Mouse (Mus musculus): Measurements from ENCODE around the gene Nfe2l1. TPM values are rescaled to one million over a fixed set of nuclear protein-coding genes. Genes with fewer than 3 reads are reported as not detected.

Nfe2l1 gene
- polyA plus RNA-seq (2015; fragmentation: Nextera tagmentation; extraction: Ambion mirVana): 17.6 and 22.1 TPM in 2 replicates

DNA sequence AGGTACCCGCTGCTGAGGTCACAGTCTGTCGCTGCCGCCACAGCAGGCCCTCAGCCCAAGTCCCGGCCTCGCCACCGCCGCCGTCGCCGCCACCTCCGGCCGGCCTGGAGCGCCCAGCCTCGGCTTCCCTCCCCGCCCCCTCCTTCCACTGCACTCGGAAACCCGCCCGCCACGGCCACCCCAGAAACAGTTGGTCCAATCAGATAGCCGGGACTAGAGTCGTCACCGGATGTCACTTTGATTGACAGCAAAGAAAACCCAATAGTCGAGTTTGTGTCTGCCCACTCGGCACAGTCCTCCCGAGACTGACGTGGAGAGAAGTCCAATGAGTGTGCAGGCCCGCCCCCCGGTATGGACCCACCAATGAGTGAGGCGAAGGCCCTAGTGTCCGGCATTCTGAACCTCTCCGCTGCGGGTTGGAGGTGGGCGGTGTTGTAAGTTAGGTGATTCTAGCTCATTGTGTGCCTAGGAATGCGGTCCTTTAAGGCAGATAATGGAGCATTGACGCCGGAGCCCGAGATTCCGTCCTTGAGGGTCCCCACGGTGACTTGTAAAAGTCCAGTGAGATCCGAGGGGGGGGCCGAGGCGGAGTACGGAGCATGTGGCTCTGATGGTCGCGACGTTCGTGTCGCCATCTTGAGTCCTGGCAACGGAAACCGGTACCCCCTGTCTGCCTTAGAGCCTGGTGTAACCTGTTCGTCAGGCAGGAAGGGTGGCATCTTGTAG, at the start of gene Nfe2l1:
Gene Nfe2l1 (minus strand): TSS at position 156 of the 726 bp plus-strand sequence.
- WGBS (ENCODE audit: insufficient replicate concordance): under 1% methylated on average over 51 of the region's 51 CpGs
- H3K4me2 ChIP-seq (ENCODE audit: low read depth, low read length): peak within 1 kb of the TSS; percentile 91
- H3K36me3 ChIP-seq (replicated peaks; ENCODE audit: insufficient read depth, low read length): peaks cover 8% of the 10 kb centered on the region
- TF ChIP-seq EP300 (IDR thresholded peaks at IDR 0.05; ENCODE audit: low read depth): no peak
- TF ChIP-seq CTCF (IDR thresholded peaks at IDR 0.05; ENCODE audit: low read depth): no peak
- H3K4me1 ChIP-seq (ENCODE audit: insufficient read depth): peaks cover 39% of the 10 kb centered on the region
- no peaks in the 10 kb centered on the region for H3K9me3 ChIP-seq (ENCODE audit: low read length)
- H3K27me3 ChIP-seq (ENCODE audit: insufficient read depth, low read length): no peaks in the 10 kb centered on the region
- peak within 1 kb of the TSS; percentile 89 for H3K9ac ChIP-seq (replicated peaks)
- H3K27ac ChIP-seq (ENCODE audit: low read depth): peak within 1 kb of the TSS; percentile 99
- peak within 1 kb of the TSS; percentile 84 for H3K4me3 ChIP-seq (ENCODE audit: low read depth, low read length)
- ATAC-seq (peak; percentile 95), DNase-seq (peak; percentile 96)

DNA sequence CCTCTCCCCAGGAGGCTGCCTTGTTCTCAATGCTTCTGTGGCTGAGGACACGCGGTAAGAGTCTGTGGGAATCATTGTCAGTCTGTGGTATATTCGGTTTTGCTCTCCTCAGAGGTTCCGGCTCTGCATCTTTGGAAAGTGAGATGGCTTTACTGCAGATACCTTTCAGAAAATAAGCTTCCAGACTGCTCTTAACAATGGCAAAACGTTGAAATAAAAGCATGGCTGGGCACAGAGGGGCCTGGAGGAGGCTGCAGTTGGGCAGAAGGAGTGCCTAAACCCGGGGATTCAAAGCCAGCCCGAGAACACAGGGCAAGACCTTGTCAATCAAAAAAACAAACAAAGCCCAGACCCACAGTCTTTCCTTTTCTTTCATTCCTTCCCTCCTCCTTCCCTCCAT, 49.6 kb upstream of the Nfe2l1 start:
- DNase-seq (no peak), ATAC-seq (no peak)
- TF ChIP-seq CTCF (IDR thresholded peaks at IDR 0.05; ENCODE audit: low read depth) (no peak), EP300 (IDR thresholded peaks at IDR 0.05; ENCODE audit: low read depth) (no peak)
- H3K4me3 ChIP-seq (ENCODE audit: low read depth, low read length): no peak overlapping the region
- H3K4me2 ChIP-seq (ENCODE audit: low read depth, low read length): 0 out of 2 replicates have a peak overlapping the region, but pooled peaks have one; percentile 4
- WGBS (ENCODE audit: insufficient replicate concordance): 17% methylated on average over 7 of the region's 7 CpGs
- H3K9me3 ChIP-seq (ENCODE audit: low read length): no peaks in the 10 kb centered on the region
- no peaks in the 10 kb centered on the region; the same call in 1 of the 2 replicates for H3K4me1 ChIP-seq (ENCODE audit: insufficient read depth)
- no peaks in the 10 kb centered on the region for H3K36me3 ChIP-seq (replicated peaks; ENCODE audit: insufficient read depth, low read length)
- no peak overlapping the region for H3K27ac ChIP-seq (ENCODE audit: low read depth)
- H3K27me3 ChIP-seq (ENCODE audit: insufficient read depth, low read length): peaks cover 18% of the 10 kb centered on the region
- no peak overlapping the region; the same call in 1 of the 2 replicates for H3K9ac ChIP-seq (replicated peaks)

DNA sequence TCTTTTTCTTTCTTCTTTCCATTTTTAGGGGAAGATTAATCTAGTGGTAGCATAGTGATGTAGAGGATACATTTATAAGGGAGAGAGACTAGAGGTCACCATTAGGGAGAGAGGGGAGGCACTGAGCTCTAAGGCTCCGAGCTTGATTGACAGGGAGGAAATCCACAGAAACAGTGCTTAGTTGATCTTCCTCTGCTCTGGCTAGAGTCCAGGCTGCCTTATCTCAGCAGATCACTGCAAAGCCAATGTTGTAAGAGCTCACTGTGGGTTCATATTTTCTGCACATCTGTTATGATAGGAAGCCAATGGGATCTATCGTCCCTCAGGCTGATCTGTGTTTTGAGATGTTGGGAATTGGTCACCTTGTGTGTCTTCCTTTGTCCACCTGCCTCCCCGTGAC, 48.9 kb upstream of the Nfe2l1 start:
- Histone ChIP-seq H3K27me3 (ENCODE audit: insufficient read depth, low read length) (peaks cover 21% of the 10 kb centered on the region), H3K4me2 (ENCODE audit: low read depth, low read length) (no peak overlapping the region), H3K27ac (ENCODE audit: low read depth) (no peak overlapping the region), H3K4me3 (ENCODE audit: low read depth, low read length) (no peak overlapping the region), H3K9ac (replicated peaks) (no peak overlapping the region), H3K4me1 (ENCODE audit: insufficient read depth) (no peaks in the 10 kb centered on the region; the same call in 1 of the 2 replicates), H3K9me3 (ENCODE audit: low read length) (no peaks in the 10 kb centered on the region), H3K36me3 (replicated peaks; ENCODE audit: insufficient read depth, low read length) (no peaks in the 10 kb centered on the region)
- no peak for DNase-seq
- 15% methylated on average over 3 of the region's 3 CpGs for whole genome bisulfite sequencing (ENCODE audit: insufficient replicate concordance)
- TF ChIP-seq EP300 (IDR thresholded peaks at IDR 0.05; ENCODE audit: low read depth) (no peak), CTCF (IDR thresholded peaks at IDR 0.05; ENCODE audit: low read depth) (no peak)
- no peak for ATAC-seq

DNA sequence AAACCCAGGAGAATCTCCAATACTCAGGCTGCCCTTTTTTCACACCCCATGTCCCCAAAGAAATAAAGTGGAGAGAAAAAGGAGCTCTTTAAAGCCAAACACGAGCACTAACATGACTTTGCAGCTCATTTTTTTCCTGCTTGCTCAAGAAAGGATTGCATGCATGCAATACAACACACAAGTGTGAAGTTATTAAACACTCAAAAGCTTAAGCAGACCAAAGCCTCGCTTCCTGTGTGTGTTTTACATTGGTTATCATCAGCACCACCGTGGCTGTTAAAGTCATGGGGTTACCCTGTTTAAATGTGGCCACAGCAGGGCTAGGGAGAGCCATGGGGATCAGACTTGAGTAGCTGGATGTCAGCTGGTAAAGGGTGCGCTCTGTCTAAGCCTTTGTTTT, 47.3 kb upstream of the Nfe2l1 start:
- no peak for TF ChIP-seq CTCF (IDR thresholded peaks at IDR 0.05; ENCODE audit: low read depth)
- TF ChIP-seq EP300 (IDR thresholded peaks at IDR 0.05; ENCODE audit: low read depth): no peak
- Histone ChIP-seq H3K9me3 (ENCODE audit: low read length) (no peaks in the 10 kb centered on the region), H3K4me1 (ENCODE audit: insufficient read depth) (no peaks in the 10 kb centered on the region; the same call in 1 of the 2 replicates), H3K4me2 (ENCODE audit: low read depth, low read length) (no peak overlapping the region), H3K27ac (ENCODE audit: low read depth) (no peak overlapping the region), H3K9ac (replicated peaks) (no peak overlapping the region), H3K27me3 (ENCODE audit: insufficient read depth, low read length) (peaks cover 29% of the 10 kb centered on the region), H3K36me3 (replicated peaks; ENCODE audit: insufficient read depth, low read length) (no peaks in the 10 kb centered on the region), H3K4me3 (ENCODE audit: low read depth, low read length) (no peak overlapping the region)
- DNase-seq (no peak), ATAC-seq (no peak)
- 35% methylated on average over 4 of the region's 4 CpGs for WGBS (ENCODE audit: insufficient replicate concordance)

DNA sequence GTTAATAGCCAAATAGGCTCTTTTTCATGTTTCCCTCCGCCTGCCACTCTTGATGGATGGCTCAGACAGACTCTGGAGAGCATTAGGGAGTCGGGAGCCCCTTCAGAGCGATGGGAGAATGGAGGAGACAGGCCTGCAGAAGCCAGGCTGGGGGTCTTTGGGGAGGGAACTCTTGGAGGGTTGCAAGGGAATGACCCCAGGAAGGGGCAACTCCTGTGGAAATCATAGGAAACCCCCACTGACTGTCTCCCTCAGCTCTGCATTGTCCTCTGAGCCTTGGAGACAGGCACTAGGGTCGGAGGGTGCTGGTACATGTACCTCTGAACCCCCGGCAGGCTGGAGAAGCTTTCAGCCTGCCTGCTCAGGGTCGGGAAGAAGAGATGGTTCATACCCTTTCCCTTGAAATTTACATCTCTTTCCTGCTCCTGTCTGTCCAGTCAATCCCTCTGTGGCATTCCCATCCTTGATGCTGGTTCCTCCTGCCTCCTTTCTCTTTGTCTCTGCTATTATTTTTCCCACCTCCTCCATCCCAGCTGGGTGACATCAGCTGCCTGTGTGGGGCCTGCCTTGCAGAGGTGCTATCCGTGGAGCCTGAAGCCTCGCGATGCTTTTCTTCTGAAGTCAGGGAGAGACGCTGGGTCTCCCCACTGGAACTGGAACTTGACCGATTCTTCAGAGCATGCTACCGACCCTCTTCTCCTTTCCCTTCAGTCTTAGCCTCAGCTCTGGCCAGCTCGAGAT, 46.7 kb upstream of the Nfe2l1 start:
- Histone ChIP-seq H3K4me3 (ENCODE audit: low read depth, low read length) (no peak overlapping the region), H3K4me2 (ENCODE audit: low read depth, low read length) (0 out of 2 replicates have a peak overlapping the region, but pooled peaks have one; percentile 62), H3K4me1 (ENCODE audit: insufficient read depth) (no peaks in the 10 kb centered on the region; the same call in 1 of the 2 replicates), H3K27ac (ENCODE audit: low read depth) (no peak overlapping the region), H3K27me3 (ENCODE audit: insufficient read depth, low read length) (peaks cover 29% of the 10 kb centered on the region), H3K36me3 (replicated peaks; ENCODE audit: insufficient read depth, low read length) (no peaks in the 10 kb centered on the region), H3K9ac (replicated peaks) (no peak overlapping the region), H3K9me3 (ENCODE audit: low read length) (no peaks in the 10 kb centered on the region)
- TF ChIP-seq CTCF (IDR thresholded peaks at IDR 0.05; ENCODE audit: low read depth) (no peak), EP300 (IDR thresholded peaks at IDR 0.05; ENCODE audit: low read depth) (no peak)
- WGBS (ENCODE audit: insufficient replicate concordance): 31% methylated on average over 13 of the region's 13 CpGs
- ATAC-seq (no peak), DNase-seq (no peak)

DNA sequence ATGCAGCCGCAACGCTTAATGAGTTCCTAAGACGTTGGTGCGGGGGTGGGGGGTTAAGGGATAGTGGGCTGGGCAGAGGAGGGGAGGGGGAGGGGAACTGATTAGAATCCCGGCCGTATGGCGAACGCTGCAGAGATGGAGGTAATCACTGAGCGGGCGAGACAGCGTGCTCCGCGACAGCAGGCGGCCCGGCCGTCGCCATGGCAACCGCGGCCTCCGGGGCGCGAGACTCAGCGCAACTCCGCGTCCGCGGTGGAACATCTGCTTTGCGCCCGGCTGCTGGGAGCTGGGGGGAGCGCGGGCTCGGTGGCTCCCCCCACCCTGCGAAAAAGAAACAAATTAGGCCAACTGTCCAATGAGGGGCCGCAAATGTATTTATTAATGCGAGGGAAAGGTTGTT, 46.0 kb upstream of the Nfe2l1 start:
- ATAC-seq (peak; percentile 44; the same call in 1 of the 2 replicates), DNase-seq (peak; percentile 69)
- no peak for TF ChIP-seq EP300 (IDR thresholded peaks at IDR 0.05; ENCODE audit: low read depth)
- no peak for TF ChIP-seq CTCF (IDR thresholded peaks at IDR 0.05; ENCODE audit: low read depth)
- no peak overlapping the region for H3K9ac ChIP-seq (replicated peaks)
- H3K9me3 ChIP-seq (ENCODE audit: low read length): no peaks in the 10 kb centered on the region
- no peak overlapping the region for H3K27ac ChIP-seq (ENCODE audit: low read depth)
- H3K4me2 ChIP-seq (ENCODE audit: low read depth, low read length): peak overlapping the region; percentile 62
- H3K4me1 ChIP-seq (ENCODE audit: insufficient read depth): no peaks in the 10 kb centered on the region; the same call in 1 of the 2 replicates
- H3K36me3 ChIP-seq (replicated peaks; ENCODE audit: insufficient read depth, low read length): no peaks in the 10 kb centered on the region
- WGBS (ENCODE audit: insufficient replicate concordance): 1% methylated on average over 35 of the region's 35 CpGs
- H3K27me3 ChIP-seq (ENCODE audit: insufficient read depth, low read length): peaks cover 29% of the 10 kb centered on the region
- H3K4me3 ChIP-seq (ENCODE audit: low read depth, low read length): peak overlapping the region; percentile 31

Data from liver, postnatal 0 days (tissue).